Mouse (Mus musculus) ES-E14 (cell line): ENCODE results near the gene H2-DMb2. TPM values are rescaled to one million over a fixed set of nuclear protein-coding genes. Genes with fewer than 3 reads are reported as not detected.

ENCODE experiments used
- DNase-seq: peaks from one replicate; pipeline ENCODE4 v3.0.0-alpha.2; 2013; ENCODE audit warnings: low read depth, low spot score
- H3K27ac ChIP-seq: 2 replicates; pipeline ENCODE4 v1.5.1; 2012; ENCODE audit warnings: low read depth, mild to moderate bottlenecking, low read length, moderate library complexity, mixed read lengths; ENCODE audit not compliant: poor library complexity, insufficient read depth, severe bottlenecking
- H3K36me3 ChIP-seq: 2 replicates; pipeline ENCODE4 v1.6.1; 2012; ENCODE audit warnings: mild to moderate bottlenecking, low read length, moderate library complexity, mixed read lengths; ENCODE audit not compliant: control insufficient read depth, poor library complexity, insufficient read depth, severe bottlenecking
- H3K4me1 ChIP-seq, 2 experiments: fragments of 150-350 bp in 1 of 2; sonication (generic) in 1 of 2; 2 replicates each; pipeline ENCODE4 v1.6.1; 2012; ENCODE audit warnings: low read length in 2 of 2, mild to moderate bottlenecking in 1 of 2, mixed read lengths in 1 of 2; ENCODE audit not compliant: control insufficient read depth in 2 of 2, insufficient read depth in 2 of 2, poor library complexity in 1 of 2
- H3K4me3 ChIP-seq, 2 experiments: fragments of 150-350 bp in 1 of 2; sonication (generic) in 1 of 2; 2 replicates each; pipeline ENCODE4 v1.5.1; 2012; ENCODE audit warnings: low read length in 2 of 2, low read depth in 1 of 2, mild to moderate bottlenecking in 1 of 2, mixed read lengths in 1 of 2; ENCODE audit not compliant: insufficient read depth in 1 of 2, poor library complexity in 1 of 2, severe bottlenecking in 1 of 2
- H3K9ac ChIP-seq: 2 replicates; pipeline ENCODE4 v1.6.1; 2012; ENCODE audit warnings: low read depth, mild to moderate bottlenecking, low read length, mixed read lengths; ENCODE audit not compliant: poor library complexity, insufficient read depth, severe bottlenecking
- H3K9me3 ChIP-seq: fragments of 150-350 bp; sonication (generic); 2 replicates; pipeline ENCODE4 v1.6.1; 2012; ENCODE audit warnings: low read depth, mild to moderate bottlenecking, low read length; ENCODE audit not compliant: control insufficient read depth, insufficient read depth
- CHD2 ChIP-seq: IDR thresholded peaks from 2 replicates; pipeline ENCODE4 v1.6.1; 2014; ENCODE audit warnings: mild to moderate bottlenecking, low read depth, low read length, inconsistent platforms
- HCFC1 ChIP-seq: IDR thresholded peaks from 2 replicates; pipeline ENCODE4 v1.6.1; 2012; ENCODE audit warnings: low read length, inconsistent platforms, borderline replicate concordance; ENCODE audit not compliant: insufficient read depth
- MAFK ChIP-seq: IDR thresholded peaks from 2 replicates; pipeline ENCODE4 v1.6.1; 2014; ENCODE audit warnings: mild to moderate bottlenecking, low read depth, low read length, inconsistent platforms; ENCODE audit not compliant: insufficient read depth
- ZC3H11A ChIP-seq: IDR thresholded peaks from 2 replicates; pipeline ENCODE4 v1.6.1; 2012; ENCODE audit warnings: low read depth, mild to moderate bottlenecking, inconsistent platforms, low read length, borderline replicate concordance
- ZNF384 ChIP-seq: IDR thresholded peaks from 2 replicates; pipeline ENCODE4 v1.6.1; 2012; ENCODE audit warnings: low read depth, low read length, inconsistent platforms
- in situ Hi-C, 2 experiments: fragments of 600-800 bp; cut with MboI; formaldehyde crosslinking; loops; one replicate each; pipeline ENCODE4 v1.15.1; 2025; ENCODE audit warnings: low sequenced_read_pairs in 2 of 2, inconsistent platforms in 1 of 2; ENCODE audit not compliant: unreplicated experiment in 2 of 2
- total RNA-seq: library from RNA; depleted of rRNA; stranded (reverse); fragments of 300-350 nt; gene quantifications from 2 replicates; pipeline ENCODE4 v1.2.3, GENCODE M21; 2012; rRNA removed

The H2-DMb2 gene
- total RNA-seq, result 0.31 TPM in 1 of 2 replicates, not detected in the other

DNA sequence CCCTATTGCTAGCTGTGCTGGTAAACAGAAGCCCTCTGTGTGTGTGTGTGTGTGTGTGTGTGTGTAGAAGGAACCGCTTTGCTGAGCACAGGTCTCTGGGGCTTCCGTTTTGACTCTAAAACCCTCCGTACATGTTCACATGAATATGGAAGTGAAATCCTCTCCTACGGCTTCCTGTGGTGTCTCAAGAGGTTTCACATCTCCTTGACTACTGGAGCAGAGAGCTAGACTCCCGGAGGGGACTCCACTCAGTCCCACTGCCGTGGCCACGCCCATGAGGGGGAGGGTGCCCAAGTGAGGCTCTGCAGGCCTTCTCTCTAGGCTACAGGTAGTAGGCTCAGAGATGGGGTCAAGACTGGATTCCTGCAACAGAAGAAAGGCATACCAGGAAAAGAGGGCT is at the start of gene H2-DMb2:
Gene H2-DMb2, plus strand, starts transcription at position 275 of the 400 bp plus-strand sequence.
- DNase-seq, result no peak
- H3K36me3 ChIP-seq, result no peaks in the 10 kb centered on the region
- H3K27ac ChIP-seq, result no peak within 1 kb of the TSS
- H3K4me1 ChIP-seq, result peaks cover 0 to 2% of the 10 kb centered on the region in 2 experiments; a peak in 1 of 4 replicates
- in situ Hi-C loops, result no loop called here
- H3K9me3 ChIP-seq, result no peaks in the 10 kb centered on the region
- TF ChIP-seq ZNF384 (no peak), ZC3H11A (no peak), HCFC1 (no peak), CHD2 (no peak), MAFK (no peak)
- H3K4me3 ChIP-seq, result no peak within 1 kb of the TSS
- no peak within 1 kb of the TSS for H3K9ac ChIP-seq

DNA sequence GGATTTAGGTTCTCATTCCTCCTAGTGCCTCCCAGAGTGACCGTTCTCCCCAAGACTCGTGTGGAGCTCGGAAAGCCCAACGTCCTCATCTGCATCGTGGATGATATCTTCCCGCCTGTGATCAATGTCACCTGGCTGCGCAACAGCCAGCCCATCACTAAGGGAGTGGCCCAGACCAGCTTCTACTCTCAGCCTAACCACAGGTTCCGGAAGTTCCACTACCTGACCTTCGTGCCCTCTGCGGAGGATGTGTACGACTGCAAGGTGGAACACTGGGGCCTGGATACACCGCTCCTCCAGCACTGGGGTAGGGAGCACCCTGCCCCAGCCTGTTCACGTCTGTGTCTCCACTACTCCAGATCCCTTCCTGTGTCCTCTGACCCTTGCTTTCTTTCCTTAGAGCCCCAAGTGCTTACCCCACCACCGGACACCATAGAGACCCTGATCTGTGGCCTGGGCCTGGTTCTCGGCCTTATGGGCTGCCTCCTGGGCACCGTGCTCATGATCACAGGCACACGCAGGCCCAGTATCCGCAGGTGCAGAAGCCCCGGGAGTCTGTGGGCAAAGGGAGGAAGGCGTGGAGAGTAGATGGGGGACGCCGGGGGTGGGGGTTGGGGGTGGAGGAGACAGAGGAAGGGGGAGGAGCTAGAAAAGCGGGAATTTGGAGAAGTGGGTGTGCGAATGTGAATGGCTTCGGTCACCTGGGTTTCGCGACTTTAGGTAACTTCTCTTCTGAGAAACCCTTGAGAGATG is 48.6 kb upstream of the H2-DMb2 start:
- TF ChIP-seq MAFK (no peak), HCFC1 (no peak), ZC3H11A (no peak), ZNF384 (no peak), CHD2 (no peak)
- Histone ChIP-seq H3K9ac (no peak overlapping the region), H3K27ac (no peak overlapping the region), H3K4me3 (no peak overlapping the region), H3K4me1 (no peaks in the 10 kb centered on the region; a peak in 2 of 4 replicates), H3K36me3 (no peaks in the 10 kb centered on the region), H3K9me3 (no peaks in the 10 kb centered on the region)
- DNase-seq, result no peak
- in situ Hi-C loops, result no loop called here

DNA sequence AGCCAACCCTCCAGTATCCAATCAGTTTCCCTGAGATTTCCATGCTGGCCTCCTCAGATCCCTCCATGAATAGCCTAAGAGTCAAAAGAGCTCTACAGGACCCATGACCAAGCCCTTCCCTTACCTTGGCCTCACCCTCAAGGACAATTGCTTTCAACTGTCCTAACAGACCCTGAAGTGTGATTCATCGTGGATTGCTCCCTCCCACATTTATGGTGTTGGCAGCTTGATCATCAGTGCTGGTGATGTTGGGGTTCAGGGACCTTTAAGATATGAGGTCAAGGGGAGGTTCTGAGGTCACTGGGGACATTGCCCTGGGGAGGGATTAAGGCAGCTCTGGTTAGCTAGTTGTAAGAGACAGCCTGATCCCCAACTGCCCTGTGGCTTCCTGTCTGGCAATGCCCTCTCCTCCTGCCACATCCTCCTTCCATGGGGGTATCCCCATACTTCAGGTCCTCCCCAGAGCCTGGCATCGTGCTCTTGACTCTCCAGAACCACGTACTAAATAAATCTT is 46.6 kb upstream of the H2-DMb2 start:
- Histone ChIP-seq H3K4me3 (no peak overlapping the region), H3K27ac (no peak overlapping the region), H3K36me3 (no peaks in the 10 kb centered on the region), H3K4me1 (no peaks in the 10 kb centered on the region; a peak in 2 of 4 replicates), H3K9me3 (no peaks in the 10 kb centered on the region), H3K9ac (no peak overlapping the region)
- no peak for TF ChIP-seq MAFK
- no peak for TF ChIP-seq HCFC1
- TF ChIP-seq CHD2, result no peak
- no peak for TF ChIP-seq ZNF384
- no peak for TF ChIP-seq ZC3H11A
- DNase-seq, result no peak
- in situ Hi-C loops, result no loop called here

DNA sequence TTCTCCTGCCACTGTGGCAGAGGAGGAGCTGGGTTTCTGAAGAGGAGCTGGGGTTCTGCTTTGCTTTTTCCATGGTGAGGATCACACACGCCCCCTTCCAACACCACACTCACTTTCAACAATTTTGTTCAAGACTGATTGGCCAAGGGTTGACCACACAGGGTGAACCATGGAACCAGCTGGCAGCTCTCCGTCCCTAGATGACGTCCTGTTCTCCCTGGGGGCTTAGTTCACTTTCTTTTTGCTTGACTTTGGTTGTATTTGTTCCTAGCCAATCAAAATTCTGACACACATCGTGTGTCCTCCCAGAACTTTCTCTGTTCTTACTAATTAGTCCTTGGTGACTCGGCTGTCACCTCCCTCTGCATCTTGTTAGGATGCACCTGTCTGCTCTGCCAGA is 45.8 kb upstream of the H2-DMb2 start:
- in situ Hi-C loops, result no loop called here
- no peak overlapping the region for H3K9ac ChIP-seq
- no peak overlapping the region for H3K27ac ChIP-seq
- no peaks in the 10 kb centered on the region for H3K9me3 ChIP-seq
- H3K36me3 ChIP-seq, result no peaks in the 10 kb centered on the region
- no peak for DNase-seq
- H3K4me3 ChIP-seq, result no peak overlapping the region
- H3K4me1 ChIP-seq, result no peaks in the 10 kb centered on the region; a peak in 2 of 4 replicates
- no peak for TF ChIP-seq MAFK
